Mouse (Mus musculus) hindbrain, postnatal 0 days (tissue): Measurements from ENCODE around the gene Dnmt3c. TPM values are rescaled to one million over a fixed set of nuclear protein-coding genes. Genes with fewer than 3 reads are reported as not detected.
"Not testable (repeated sequence)": the region's sequence is repeated elsewhere in the genome, so short reads cannot be mapped to it uniquely, and the experiment has no call there.

ENCODE experiments used
- ATAC-seq: fragments of 200-750 bp; cut with Nextera tagmentation; 2 replicates; pipeline ENCODE4 v1.8.0; 2017; ENCODE audit warnings: mild to moderate bottlenecking, moderate TSS enrichment, moderate library complexity
- DNase-seq: peaks from one replicate; pipeline ENCODE4 v3.0.0-alpha.2; 2015; ENCODE audit warnings: low spot score
- H3K27ac ChIP-seq: fragments of 300-500 bp; sonication (generic); 2 replicates; pipeline ENCODE4 v1.5.1; 2014; ENCODE audit warnings: mild to moderate bottlenecking
- H3K27me3 ChIP-seq: fragments of 300-500 bp; sonication (generic); 2 replicates; pipeline ENCODE4 v1.6.1; 2014; ENCODE audit warnings: low read length, mixed read lengths; ENCODE audit not compliant: insufficient read depth
- H3K36me3 ChIP-seq: fragments of 300-500 bp; sonication (generic); 2 replicates; pipeline ENCODE4 v1.6.1; 2014; ENCODE audit warnings: low read length, mixed read lengths; ENCODE audit not compliant: insufficient read depth
- H3K4me1 ChIP-seq: fragments of 300-500 bp; sonication (generic); 2 replicates; pipeline ENCODE4 v1.6.1; 2014; ENCODE audit warnings: antibody characterized with exemption, low read length, mixed read lengths; ENCODE audit not compliant: insufficient read depth
- H3K4me2 ChIP-seq: fragments of 300-500 bp; sonication (generic); 2 replicates; pipeline ENCODE4 v1.6.1; 2014; ENCODE audit warnings: low read depth, mild to moderate bottlenecking, low read length, moderate library complexity, mixed read lengths
- H3K4me3 ChIP-seq: fragments of 300-500 bp; sonication (generic); 2 replicates; pipeline ENCODE4 v1.5.1; 2014; ENCODE audit warnings: low read length
- H3K9ac ChIP-seq: fragments of 300-500 bp; sonication (generic); replicated peaks from 2 replicates; pipeline ENCODE4 v1.6.1; 2014; ENCODE audit warnings: mild to moderate bottlenecking, low read length, moderate library complexity, mixed read lengths
- H3K9me3 ChIP-seq: fragments of 300-500 bp; sonication (generic); 2 replicates; pipeline ENCODE4 v1.6.1; 2016; ENCODE audit warnings: low read length, mixed read lengths
- CTCF ChIP-seq: IDR thresholded peaks from 2 replicates; pipeline ENCODE4 v1.5.1; 2016; ENCODE audit warnings: antibody characterized with exemption, control low read depth, low read depth
- WGBS: fragments of 180-500 bp; shearing (Covaris S2); extraction: QIAGEN DNeasy Blood & Tissue Kit; methylation state at CpG from one replicate; pipeline ENCODE4 v1.1.7; 2014; 5-methylcytosine and 5-hydroxymethylcytosine counted together
- polyA plus RNA-seq: library from polyadenylated mRNA; unstranded; fragments of >200 nt; fragmentation: Nextera tagmentation; extraction: Ambion mirVana; gene quantifications from 2 replicates; pipeline ENCODE4 v1.2.1, GENCODE M21; 2015
- total RNA-seq: library from RNA; depleted of rRNA; stranded (reverse); fragments of >200 nt; gene quantifications from 2 replicates; pipeline ENCODE4 v1.2.3, GENCODE M21; 2014

Dnmt3c gene
- total and polyA plus RNA-seq, 2 experiments from 2014 or later: not detected

GRCm38 (mm10) chr2:153677550-153677949, 18.9 kb upstream of the Dnmt3c start:
- no peak for DNase-seq
- Histone ChIP-seq H3K27ac (no peak overlapping the region), H3K4me3 (no peak overlapping the region), H3K9me3 (no peaks in the 10 kb centered on the region), H3K36me3 (no peaks in the 10 kb centered on the region; the same call in 1 of the 2 replicates), H3K4me2 (no peak overlapping the region), H3K9ac (no peak overlapping the region), H3K27me3 (no peaks in the 10 kb centered on the region), H3K4me1 (no peaks in the 10 kb centered on the region)
- no peak for TF ChIP-seq CTCF
- 71% methylated on average over 7 of the region's 7 CpGs for WGBS
- no peak for ATAC-seq

GRCm38 (mm10) chr2:153679959-153680358, 16.5 kb upstream of the Dnmt3c start:
- Histone ChIP-seq H3K4me1 (no peaks in the 10 kb centered on the region), H3K9ac (no peak overlapping the region), H3K9me3 (no peaks in the 10 kb centered on the region), H3K4me2 (no peak overlapping the region), H3K27me3 (no peaks in the 10 kb centered on the region), H3K27ac (no peak overlapping the region), H3K36me3 (no peaks in the 10 kb centered on the region; the same call in 1 of the 2 replicates), H3K4me3 (no peak overlapping the region)
- no peak for TF ChIP-seq CTCF
- WGBS: 100% methylated on average over 1 of the region's 1 CpGs
- no peak for ATAC-seq
- DNase-seq: no peak

- not testable (repeated sequence) for H3K27me3 ChIP-seq, H3K36me3 ChIP-seq, H3K27ac ChIP-seq, ATAC-seq, H3K9me3 ChIP-seq, DNase-seq, H3K4me1 ChIP-seq, H3K4me2 ChIP-seq, H3K9ac ChIP-seq, H3K4me3 ChIP-seq
- WGBS: 73% methylated on average over 5 of the region's 7 CpGs
Measured at GRCm38 (mm10) chr2:153693413-153693812, 3.0 kb upstream of the Dnmt3c start.

- peak; percentile 65 for TF ChIP-seq CTCF
- Histone ChIP-seq H3K9me3 (no peaks in the 10 kb centered on the region), H3K27ac (no peak overlapping the region), H3K4me1 (no peaks in the 10 kb centered on the region), H3K36me3 (no peaks in the 10 kb centered on the region), H3K4me3 (no peak overlapping the region), H3K4me2 (no peak overlapping the region), H3K9ac (no peak overlapping the region), H3K27me3 (no peaks in the 10 kb centered on the region)
- DNase-seq (peak; percentile 12), ATAC-seq (no peak)
- 64% methylated on average over 19 of the region's 19 CpGs for WGBS
Measured at GRCm38 (mm10) chr2:153694462-153695085, 1.9 kb upstream of the Dnmt3c start.

GRCm38 (mm10) chr2:153703389-153703788, 6.9 kb downstream of the Dnmt3c start:
- peak; percentile 59 for DNase-seq
- WGBS: 30% methylated on average over 6 of the region's 6 CpGs
- no peaks in the 10 kb centered on the region for H3K27me3 ChIP-seq
- H3K27ac ChIP-seq: no peak overlapping the region
- H3K4me2 ChIP-seq: no peak overlapping the region
- no peaks in the 10 kb centered on the region for H3K36me3 ChIP-seq
- no peaks in the 10 kb centered on the region for H3K4me1 ChIP-seq
- no peaks in the 10 kb centered on the region for H3K9me3 ChIP-seq
- ATAC-seq: peak; percentile 45; the same call in 1 of the 2 replicates
- H3K9ac ChIP-seq: no peak overlapping the region
- no peak overlapping the region for H3K4me3 ChIP-seq
- 0 out of 2 replicates have a peak, but pooled peaks have one; percentile 18 for TF ChIP-seq CTCF

GRCm38 (mm10) chr2:153710701-153711330, 14.4 kb downstream of the Dnmt3c start:
- H3K27ac ChIP-seq: no peak overlapping the region
- WGBS: 42% methylated on average over 8 of the region's 8 CpGs
- no peaks in the 10 kb centered on the region for H3K27me3 ChIP-seq
- no peaks in the 10 kb centered on the region for H3K9me3 ChIP-seq
- no peak overlapping the region for H3K4me3 ChIP-seq
- H3K4me2 ChIP-seq: no peak overlapping the region
- DNase-seq: peak; percentile 73
- no peaks in the 10 kb centered on the region for H3K36me3 ChIP-seq
- H3K4me1 ChIP-seq: peaks cover 3% of the 10 kb centered on the region; the same call in 1 of the 2 replicates
- TF ChIP-seq CTCF: peak; percentile 82
- no peak overlapping the region for H3K9ac ChIP-seq
- peak; percentile 16; the same call in 1 of the 2 replicates for ATAC-seq

GRCm38 (mm10) chr2:153712646-153713091, 16.2 kb downstream of the Dnmt3c start:
- Histone ChIP-seq H3K27ac (peak overlapping the region; percentile 75), H3K9ac (no peak overlapping the region), H3K4me2 (no peak overlapping the region), H3K4me3 (no peak overlapping the region), H3K36me3 (no peaks in the 10 kb centered on the region), H3K4me1 (peaks cover 3% of the 10 kb centered on the region; the same call in 1 of the 2 replicates), H3K9me3 (no peaks in the 10 kb centered on the region), H3K27me3 (no peaks in the 10 kb centered on the region)
- ATAC-seq (peak; percentile 82), DNase-seq (peak; percentile 71)
- 14% methylated on average over 3 of the region's 3 CpGs for WGBS
- TF ChIP-seq CTCF: no peak
